Mouse (Mus musculus) lung, postnatal 14 days (tissue): ENCODE results near the gene Gm3448.

Experiments used
- DNase-seq: peaks from one replicate; pipeline ENCODE4 v3.0.0; 2021

Gene Gm3448

GRCm38 (mm10) chr17:14958686-14959327 lies 82.5 kb downstream of the Gm3448 start:
- DNase-seq: no peak

- no peak for DNase-seq
Observed at GRCm38 (mm10) chr17:14953452-14953851, 87.9 kb downstream of the Gm3448 start.

GRCm38 (mm10) chr17:14949161-14949827 lies 92.0 kb downstream of the Gm3448 start:
- DNase-seq: no peak
